ENCODE assay signal across 9 mouse cellular contexts in genomic region chr6:124580155-124580554, GRCm38 (mm10). TPM values are rescaled to one million over a fixed set of nuclear protein-coding genes. Genes with fewer than 3 reads are reported as not detected.
"Had no signal": no experiment of that assay in that cellular context is flagged by ENCODE, and none has a peak within 500 bp of the region (broad histone marks: within the 10 kb centered on the region; RNA-seq: fewer than 3 reads in every experiment).

No protein-coding gene starts in this region.

RNA-seq across cellular contexts. Expression of gene C1rb, which starts 10.1 kb away (rescaled TPM):
- total RNA-seq: left cerebral cortex, adult 8-10 months had no signal
- polyA plus RNA-seq: limb, embryonic 12.5 days; liver, embryonic 13.5 days; liver, postnatal 0 days; midbrain, embryonic 12.5 days; midbrain, embryonic 16.5 days; neural tube, embryonic 13.5 days; small intestine, adult 2 months; thymus, adult 2 months had no signal

RNA-seq across cellular contexts. Expression of gene C1s2, which starts 55.7 kb away (rescaled TPM):
- polyA plus RNA-seq: limb, embryonic 12.5 days; liver, embryonic 13.5 days; liver, postnatal 0 days; midbrain, embryonic 12.5 days; neural tube, embryonic 13.5 days; small intestine, adult 2 months had no signal
